Mouse (Mus musculus) heart, postnatal 0 days (tissue): ENCODE measurements around the gene Sugt1.

ENCODE experiments used
- CTCF ChIP-seq: IDR thresholded peaks from 2 replicates; pipeline ENCODE4 v1.5.1; 2016; ENCODE audit warnings: antibody characterized with exemption, control low read depth, low read depth
- EP300 ChIP-seq: IDR thresholded peaks from 2 replicates; pipeline ENCODE4 v1.6.1; 2016; ENCODE audit warnings: antibody characterized with exemption, low read depth

- TF ChIP-seq CTCF (no peak), EP300 (no peak)
Observed at GRCm38 (mm10) chr14:79589401-79589800, 1.9 kb downstream of the Sugt1 start.
